Mouse (Mus musculus) testis, postnatal 14 days (tissue): ENCODE measurements around the gene Emilin3.
"Not testable (repeated sequence)": the region's sequence is repeated elsewhere in the genome, so short reads cannot be mapped to it uniquely, and the experiment has no call there.

Experiments used
- DNase-seq: peaks from one replicate; pipeline ENCODE4 v3.0.0; 2021; ENCODE audit warnings: low spot score

Emilin3 gene

DNA sequence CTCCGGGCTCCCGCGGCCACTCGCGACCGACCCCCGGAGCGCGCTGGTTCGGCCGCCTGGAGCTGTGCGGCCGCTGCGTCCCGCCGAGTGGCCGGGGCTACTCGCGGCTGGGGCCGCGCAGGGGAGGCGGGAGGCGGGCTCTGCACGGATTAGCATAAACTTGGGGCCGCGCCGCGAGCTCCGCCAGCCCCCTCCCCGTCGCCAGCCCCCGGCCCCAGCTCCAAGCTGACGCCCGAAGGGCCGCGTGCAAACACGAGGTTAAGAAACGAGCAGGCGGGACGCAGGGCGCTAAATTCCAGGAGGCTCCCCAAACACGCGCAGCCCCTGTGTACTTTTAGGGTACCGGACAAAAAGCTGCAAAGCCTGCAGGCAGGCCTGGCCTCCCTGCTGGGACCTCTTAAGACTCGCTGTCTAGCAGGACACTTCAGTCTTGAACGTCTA lies at the start of gene Emilin3:
Gene Emilin3, minus strand, starts transcription at position 98 of the 441 bp plus-strand sequence.
- DNase-seq = peak; percentile 46

DNA sequence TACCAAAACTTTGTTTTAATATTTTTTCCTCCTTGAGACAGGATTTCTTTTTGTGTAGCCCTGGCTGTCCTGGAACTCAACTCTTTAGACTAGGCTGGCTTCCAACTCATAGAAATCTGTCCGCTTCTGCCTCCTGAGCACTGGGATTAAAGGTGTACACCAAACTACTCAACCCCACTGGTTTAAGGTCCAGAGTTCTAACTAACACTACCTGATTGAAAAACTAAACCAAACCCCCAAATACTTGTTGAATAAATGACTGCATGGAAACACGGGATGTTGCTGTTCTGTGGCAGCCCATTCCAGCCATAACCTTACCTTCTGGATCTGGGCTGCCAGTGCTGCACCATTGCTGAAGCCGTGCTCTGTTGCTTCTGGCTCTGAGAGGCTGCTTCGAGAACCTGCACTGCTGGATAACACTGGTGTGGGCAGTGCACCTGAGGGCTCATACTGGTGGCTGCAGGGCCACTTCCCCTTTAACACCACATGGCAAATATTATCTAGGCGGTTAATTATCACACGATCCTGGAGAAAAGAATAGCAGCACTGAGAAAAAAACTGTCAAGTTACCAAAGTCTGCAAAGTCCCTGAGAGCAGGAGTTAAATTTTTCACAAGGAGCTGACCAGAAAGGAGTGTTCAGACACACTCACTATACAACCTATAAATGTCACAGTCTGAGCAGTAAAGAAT lies 49.0 kb upstream of the Emilin3 start:
- DNase-seq = no peak

DNA sequence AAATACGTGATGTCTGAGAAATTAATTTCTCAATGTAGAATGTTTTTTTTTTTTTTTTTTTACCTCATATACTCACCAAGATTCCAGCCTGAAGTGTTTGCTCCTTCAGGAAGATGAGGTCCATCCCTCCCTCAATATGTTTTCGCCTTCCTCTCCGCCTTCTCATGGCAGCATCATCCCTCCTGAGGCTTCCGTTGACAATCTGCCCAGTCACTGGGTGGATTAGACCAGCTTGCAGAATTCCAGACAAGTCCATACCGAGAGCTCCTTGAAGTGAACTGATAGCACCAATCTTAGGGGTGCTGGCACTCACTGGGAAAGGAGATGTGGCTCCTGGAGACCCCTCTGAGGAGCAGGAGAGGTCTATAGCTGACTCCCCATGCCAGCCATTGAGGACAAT lies 47.8 kb upstream of the Emilin3 start:
- no peak for DNase-seq

DNA sequence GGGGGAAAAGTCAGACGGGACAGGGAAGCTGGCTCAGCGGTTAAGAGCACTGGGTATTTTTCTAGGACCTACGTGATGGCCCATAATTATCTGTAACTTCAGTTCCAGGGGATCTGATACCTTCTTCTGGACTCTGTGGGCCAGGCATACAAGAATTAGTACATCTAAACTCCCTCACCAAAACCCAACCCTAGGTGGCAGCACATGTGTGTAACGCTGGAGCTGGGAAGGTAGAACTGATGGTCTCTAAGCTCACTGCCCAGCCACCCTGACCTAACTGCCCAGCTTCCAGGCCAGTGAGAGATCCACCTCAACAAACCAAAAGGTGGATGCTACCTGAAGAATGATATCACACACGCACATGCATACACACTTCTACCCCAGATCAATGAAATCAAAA lies 46.6 kb upstream of the Emilin3 start:
- no peak for DNase-seq

DNA sequence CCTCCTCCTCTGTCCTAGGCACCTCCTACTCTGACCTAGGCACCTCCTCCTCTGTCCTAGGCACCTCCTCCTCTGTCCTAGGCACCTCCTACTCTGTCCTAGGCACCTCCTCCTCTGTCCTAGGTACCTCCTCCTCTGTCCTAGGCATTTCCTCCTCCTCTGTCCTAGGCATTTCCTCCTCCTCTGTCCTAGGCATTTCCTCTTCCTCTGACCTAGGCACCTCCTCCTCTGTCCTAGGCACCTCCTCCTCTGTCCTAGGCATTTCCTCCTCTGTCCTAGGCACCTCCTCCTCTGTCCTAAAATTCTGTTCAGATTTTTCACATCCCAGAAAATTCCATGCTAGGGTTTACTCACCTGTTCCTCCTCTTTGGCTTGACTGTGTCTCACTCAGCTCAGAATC lies 45.7 kb upstream of the Emilin3 start:
- not testable (repeated sequence) for DNase-seq

DNA sequence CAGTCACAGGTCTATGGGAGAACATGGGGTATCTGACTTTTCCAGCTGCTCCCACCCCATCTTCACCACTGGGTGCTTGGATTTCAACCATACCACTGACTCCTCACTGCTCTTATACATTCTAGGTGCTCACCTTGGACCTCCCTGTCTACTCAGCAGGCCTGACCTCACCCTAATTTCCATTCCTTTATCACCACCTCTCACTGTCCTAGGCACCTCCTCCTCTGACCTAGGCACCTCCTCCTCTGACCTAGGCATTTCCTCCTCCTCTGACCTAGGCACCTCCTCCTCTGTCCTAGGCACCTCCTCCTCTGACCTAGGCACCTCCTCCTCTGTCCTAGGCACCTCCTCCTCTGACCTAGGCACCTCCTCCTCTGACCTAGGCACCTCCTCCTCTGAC lies 45.2 kb upstream of the Emilin3 start:
- not testable (repeated sequence) for DNase-seq

DNA sequence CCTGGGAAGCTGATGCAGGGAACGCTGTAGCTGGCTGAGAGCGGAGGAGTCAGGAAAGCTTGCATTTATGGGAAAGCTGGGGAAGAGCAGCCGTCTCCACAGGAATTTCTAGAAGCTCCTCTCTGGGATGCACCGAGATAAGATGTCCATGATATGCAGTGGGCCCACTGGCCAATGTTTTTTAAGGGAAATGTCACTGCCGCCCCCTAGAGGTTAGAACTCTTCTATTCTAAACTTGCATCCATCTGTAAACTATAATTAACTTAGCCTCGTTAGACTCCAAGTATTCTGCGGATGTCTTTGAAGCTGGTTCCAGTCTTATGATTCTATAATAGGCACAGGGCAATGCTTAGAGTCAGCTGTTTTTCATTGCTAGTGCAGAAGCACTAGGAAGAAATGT lies 43.2 kb upstream of the Emilin3 start:
- DNase-seq = no peak

DNA sequence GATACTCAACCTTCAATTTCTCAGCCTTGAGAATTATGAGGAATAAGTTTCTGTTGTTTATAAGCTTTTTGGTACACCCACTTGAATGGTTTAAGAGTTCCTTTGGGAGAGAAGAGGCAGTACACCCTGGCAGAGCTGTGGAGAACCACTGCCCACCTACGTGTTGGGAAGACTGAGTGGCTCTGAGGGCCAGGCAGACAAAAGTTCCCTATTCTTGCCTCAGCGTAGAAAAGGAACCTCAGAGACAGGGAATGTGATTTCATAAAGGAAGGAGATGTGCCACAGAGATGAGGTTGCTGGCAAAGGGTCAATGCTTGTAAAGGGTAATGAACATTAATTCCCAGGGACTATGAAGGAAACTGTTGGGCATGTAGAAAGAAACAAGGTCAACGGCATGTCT lies 42.4 kb upstream of the Emilin3 start:
- no peak for DNase-seq

DNA sequence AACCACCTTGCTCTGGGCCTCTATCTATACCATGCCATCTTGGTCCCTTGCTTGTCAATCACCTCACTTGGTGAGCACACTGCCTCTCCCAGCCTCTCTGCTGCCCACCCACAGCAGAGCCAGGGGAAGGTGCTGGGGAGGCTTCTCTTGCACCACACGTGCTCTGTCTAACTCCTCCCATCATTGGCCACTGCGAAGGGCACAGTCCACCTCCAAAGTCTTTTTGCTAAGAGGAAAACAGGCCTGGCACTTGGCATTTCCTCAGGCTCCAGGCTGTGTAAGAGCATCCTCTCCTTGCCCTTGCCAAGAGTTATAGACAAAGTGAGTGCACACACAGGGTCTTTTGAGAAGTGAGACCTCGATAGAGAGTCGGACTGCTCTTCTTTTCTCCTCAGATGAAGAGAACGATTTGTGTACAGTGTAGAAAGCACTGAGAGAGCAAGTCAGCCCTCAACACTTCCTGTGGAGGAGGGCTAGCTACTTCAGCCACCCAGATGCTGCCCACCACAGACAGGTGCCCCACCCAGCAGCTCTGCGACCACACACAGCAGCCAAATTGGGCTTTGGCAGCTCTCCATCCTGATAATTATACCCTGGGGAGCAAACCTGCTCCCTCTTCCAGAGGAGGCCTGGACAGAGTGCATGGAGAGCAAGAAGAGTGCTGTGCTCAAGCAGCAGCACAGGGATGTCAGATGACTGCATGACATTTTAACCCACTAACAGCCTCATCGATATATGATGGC lies 41.2 kb upstream of the Emilin3 start:
- DNase-seq = no peak

DNA sequence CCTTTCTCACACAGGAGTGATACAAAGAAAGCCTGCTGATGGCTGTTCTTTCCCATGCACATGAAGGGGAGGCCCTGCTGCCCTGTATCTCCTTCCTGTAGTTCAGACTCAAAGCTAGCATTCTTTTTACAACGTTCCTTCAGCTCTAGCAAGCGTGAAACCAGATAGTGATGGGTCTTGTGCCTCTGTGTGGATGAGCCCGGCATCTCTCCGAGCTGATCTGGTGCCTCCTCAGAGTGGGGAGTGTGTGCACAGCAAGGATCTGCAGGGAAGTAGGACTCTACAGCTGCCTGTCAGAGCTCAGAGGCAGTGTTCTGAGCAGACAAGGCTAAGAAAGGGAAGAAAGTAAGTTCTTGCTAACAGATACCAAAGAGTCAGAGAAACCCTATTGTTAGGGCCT lies 39.5 kb upstream of the Emilin3 start:
- DNase-seq = no peak

DNA sequence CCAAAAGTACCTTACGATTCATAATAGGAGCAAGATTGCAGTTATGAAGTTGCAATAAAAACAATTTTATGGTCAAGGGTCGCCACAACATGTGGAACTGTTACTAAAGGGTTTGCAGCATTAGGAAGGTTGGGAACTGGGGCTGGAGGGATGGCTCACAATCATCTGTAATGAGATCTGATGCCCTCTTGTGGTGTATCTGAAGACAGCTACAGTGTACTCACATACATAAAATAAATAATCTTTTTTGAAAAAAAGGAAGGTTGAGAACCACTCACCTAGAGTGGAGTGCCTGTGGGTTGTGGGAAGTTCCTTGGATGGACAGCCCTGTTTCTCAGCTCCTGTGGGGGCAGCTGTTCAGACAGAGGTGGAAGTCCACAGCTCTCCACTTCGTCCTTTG lies 30.3 kb upstream of the Emilin3 start:
- no peak for DNase-seq

DNA sequence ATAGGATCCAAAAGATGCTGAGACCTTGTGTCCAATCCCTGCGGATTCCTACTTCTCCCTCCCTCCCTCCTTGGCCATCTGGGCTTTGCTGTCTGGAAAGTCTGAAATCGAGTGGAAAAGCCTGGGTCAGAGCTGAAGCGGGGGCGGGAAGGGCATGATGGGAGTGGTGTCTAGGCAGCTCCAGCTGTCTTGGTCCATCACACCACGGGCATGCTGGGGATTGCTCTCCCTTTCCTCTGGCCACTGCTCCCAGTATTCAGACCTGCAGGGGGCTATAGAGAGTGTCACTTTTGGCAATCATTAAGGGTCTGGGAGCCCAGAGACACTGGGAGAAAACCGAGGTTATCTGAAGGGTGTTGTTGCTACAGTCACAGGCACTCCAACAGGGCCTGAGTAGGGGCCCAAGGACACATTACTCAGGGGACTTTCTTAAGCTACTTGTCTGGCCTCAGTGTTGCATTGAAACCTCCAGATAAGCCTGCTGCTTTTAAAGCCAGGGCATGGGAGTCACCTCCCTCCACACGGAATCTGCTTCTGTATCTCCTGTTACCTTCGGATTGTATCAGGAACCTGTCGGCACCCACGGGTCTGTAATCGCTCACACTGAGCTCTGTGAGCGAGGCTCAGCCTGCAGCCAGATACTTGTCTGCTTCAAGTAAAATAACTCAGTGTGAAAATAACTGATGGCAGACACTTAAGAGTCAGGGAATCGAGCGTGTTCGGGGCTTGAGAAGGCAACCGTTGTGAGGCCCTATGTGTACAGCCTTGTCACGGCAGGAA lies 29.0 kb upstream of the Emilin3 start:
- DNase-seq = peak; percentile 44

DNA sequence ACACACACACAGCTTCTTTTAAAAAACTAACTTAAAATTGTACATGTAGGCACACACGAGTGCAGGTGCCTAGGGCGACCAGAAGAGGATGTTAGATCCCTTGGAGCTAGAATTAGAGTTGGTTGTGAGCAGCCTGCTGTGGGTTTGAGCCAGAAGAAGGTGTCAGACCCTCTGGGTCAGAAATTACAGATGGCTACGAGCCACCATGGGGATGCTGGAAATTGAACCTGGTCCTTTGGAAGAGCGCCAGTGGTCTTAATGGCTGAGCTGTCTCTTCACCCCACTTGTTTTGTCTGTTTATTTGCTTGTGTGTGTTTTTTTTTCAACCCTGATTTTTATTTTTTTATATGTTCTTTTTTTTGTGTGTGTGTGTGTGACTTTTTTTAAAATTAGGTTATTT lies 22.3 kb upstream of the Emilin3 start:
- DNase-seq = no peak

DNA sequence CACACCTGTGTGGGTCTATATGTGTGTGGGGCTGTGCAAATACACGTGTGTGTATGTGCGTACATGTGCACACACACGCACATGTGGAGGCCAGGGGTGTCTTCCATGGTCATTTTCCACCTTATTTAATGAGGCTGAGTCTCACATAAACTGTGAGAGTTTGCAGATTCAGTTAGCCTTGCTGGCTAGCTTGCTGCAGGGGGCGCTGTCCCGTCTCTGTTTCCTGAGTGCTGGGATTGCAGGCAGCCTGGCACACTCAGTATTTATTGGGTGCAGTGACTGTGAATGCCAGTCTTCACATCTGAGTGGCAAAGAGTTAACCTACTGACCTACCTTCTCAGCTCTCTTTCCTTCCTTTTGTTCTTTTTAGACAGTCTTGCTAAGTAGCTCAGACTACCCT lies 21.8 kb upstream of the Emilin3 start:
- no peak for DNase-seq

DNA sequence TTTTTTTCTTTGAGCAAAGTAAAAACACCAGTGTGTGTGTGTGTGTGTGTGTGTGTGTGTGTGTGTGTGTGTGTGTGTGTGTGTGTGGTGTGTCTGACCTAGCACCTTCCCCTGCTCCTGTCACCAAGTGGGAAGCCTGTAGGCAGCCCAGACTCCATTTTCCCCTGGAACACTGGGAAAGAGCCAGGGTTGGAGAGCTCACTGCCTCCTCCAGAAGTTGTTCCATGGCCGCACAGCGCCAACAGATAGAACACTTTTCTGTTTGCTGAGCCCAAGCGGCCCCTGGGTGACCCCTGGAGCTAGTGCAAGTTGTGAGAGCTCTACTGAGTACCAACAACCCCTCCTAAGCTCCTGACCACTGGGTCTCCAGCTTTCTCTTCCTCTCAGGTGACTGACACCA lies 20.9 kb upstream of the Emilin3 start:
- DNase-seq = no peak

DNA sequence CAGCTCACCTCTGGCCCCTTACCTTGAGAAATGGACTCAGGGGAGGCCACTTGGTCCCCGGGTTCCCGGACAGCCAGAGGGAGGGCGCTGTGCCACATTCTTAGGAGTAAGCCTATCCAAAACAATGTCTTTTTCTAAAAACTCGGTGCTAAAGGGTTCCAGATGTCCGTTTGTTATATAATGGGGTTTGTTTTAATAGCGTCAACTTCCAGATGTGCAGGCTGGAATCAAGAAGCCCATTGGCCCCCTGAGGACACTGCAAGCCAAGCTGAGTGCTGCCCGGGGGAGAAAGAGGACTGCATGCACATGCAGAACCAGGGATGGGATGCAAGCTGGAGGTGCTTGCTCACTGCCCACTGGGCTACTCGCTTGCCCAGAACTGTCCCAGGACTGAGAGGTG lies 20.2 kb upstream of the Emilin3 start:
- no peak for DNase-seq

DNA sequence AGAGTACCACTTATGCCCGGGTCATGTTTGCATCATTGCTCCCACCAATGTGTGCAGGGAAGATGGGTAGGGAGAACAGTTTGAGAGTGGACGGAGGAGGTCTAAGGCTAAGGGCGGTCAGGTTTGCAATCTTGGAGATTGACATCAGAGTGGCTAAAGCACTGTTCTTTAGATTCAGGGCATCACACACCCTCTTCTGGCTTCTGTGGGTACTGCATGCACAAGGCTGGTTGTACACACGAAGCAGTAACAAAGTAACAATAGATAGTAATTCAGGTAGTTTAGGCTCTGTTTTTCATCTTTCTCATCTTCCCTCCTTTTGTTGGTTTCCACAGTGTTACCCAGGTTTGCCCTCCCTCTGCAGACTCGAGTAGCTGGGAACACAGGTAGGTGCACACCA lies 19.2 kb upstream of the Emilin3 start:
- no peak for DNase-seq

DNA sequence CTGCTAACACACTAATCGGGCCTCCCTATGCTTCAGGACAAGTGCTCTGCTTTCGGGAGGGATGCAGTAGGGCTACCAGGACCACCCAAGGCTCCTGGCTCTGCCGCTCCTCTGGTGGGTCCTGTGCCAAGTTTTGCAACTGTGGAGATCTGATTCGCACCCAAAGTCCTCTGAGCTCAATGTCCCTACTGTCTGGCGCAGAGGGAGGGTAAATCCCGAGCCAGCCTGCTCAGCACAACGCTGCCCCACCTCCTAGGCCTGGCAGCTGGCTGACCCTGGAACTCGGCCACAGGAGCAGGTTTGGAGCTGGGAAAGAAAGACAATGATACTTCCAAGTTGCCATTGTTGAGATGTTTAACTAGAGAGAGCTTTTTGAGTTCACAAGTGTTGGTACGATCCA lies 13.1 kb upstream of the Emilin3 start:
- DNase-seq = peak; percentile 40

DNA sequence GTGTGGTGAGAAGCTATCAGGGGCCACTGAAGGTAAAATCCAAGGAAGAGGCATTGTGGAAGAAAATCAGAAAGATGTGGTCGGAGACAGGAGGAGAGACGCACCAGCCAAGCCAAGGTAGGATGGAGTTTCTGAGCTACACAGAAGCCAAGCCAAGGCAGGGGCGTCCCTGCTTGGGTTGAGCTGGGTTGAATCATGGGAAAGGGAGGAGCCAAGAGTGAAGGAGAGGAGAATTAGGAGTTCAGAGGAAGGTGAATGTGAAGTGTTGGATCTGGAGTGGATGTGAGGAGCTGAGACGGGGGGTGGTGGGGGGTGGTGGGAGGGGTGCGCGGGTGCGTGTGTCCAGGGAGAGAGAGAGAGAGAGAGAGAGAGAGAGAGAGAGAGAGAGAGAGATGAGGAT lies 9.2 kb upstream of the Emilin3 start:
- no peak for DNase-seq

DNA sequence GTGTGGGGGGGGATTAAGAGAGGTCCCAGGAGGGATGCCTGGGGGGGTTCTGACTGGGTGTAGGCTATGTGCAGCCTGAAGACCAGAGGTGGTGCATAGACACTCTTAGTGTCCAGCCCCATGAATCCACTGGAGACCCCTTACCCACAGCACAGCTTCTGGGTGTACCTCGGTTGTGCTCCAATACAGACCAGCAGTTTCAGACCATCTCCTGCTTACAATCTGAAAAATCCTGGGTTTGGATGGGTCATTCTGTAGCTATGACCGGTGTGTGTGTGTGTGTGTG lies 6.7 kb upstream of the Emilin3 start:
- no peak for DNase-seq

DNA sequence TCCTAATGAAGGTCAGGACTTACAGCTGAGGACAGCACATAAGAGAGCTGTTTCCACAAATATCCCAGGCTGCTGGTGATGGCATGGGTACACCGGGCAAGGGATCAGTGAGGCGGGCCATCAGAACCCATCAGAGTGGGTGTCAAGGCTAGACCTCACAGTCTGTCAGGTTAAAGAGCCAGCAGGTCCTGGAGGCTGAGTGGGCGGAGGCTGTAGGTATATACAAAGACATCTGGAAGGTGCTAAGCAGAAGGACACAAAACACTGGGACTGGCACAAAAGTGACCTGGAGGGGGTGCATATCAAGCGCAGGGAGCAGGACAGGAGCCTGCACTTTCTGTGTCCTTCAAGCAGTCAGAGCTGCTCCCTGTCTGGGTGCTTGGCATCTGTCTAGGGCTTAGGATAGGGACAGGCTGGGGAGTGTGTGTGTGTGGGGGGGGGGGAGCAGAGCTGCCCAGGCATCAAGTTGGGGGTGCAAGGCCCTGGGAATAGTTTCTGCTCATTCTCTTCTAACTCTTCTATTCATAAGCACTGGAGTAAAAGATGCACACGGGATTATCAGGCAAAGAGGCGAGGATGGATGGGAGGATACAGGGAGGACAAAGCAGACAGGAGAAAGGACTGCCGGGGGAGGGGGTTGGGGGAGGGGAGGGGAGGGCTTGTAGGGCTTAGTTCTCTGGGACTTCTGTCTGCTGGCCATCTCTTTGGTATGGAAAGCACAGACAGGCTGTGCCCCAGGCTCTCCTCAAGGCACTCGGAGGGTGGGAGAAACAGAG lies 6.2 kb upstream of the Emilin3 start:
- no peak for DNase-seq

DNA sequence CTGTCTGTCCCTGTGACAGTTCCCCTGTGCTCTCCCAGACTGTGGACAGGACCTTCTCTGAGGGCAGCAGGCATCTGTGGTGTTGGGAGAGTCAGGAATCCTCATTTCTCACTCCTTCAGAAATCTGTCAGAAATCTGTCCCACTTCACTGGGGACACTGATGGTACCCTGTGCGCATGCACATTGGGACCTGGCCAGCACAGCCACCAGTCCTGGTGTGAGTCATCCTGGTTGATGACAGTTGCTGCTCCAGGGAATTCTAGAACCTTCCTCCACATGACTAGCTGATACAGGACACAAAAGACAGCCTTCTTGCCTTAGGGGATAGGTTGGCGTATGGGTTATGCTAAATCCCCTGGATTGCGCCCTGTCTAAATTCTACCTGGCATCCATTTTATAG lies 5.2 kb upstream of the Emilin3 start:
- DNase-seq = no peak

DNA sequence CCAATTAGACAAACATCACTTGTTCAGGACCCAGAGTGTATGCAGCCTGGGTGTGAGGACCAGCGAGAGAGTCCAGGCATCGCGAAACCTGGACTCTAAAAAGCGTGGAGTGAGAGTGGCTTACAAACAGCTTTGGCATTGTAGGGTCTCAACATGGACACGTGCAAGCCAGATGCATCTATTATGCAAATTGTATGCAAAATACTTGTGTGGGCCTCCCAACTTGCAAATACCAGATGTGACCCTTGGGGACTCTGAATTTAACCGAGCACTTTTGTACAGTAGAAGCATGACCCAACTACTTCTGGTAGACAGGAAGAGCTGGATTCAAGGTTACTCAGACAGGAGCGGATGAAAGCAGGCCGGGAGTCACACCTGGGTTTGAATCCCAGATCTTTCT lies 4.6 kb upstream of the Emilin3 start:
- DNase-seq = no peak
